Mouse (Mus musculus) megakaryocyte progenitor cell, adult 5-6 weeks (primary cell): ENCODE data around the gene Trim13. TPM values are rescaled to one million over a fixed set of nuclear protein-coding genes. Genes with fewer than 3 reads are reported as not detected.
"Not testable (repeated sequence)": the region's sequence is repeated elsewhere in the genome, so short reads cannot be mapped to it uniquely, and the experiment has no call there.

Source experiments
- ATAC-seq: replicated peaks from 2 replicates; pipeline ENCODE4 v1.8.0; 2016; ENCODE audit warnings: mild to moderate bottlenecking, moderate TSS enrichment, inconsistent platforms; ENCODE audit not compliant: poor library complexity
- total RNA-seq, 2 experiments: library from RNA; stranded (forward) in 1 of 2; stranded (reverse) in 1 of 2; fragments of 157-497, 149-512 nt in 1 of 2; fragments of 200-1000 nt in 1 of 2; gene quantifications; 2 replicates each; pipeline versions ENCODE4 v1.2.3 to v1.2.4; 2015 to 2017

Gene Trim13
- total RNA-seq (2015), result 12.7 and 14.0 TPM in 2 replicates
- 13.0 and 14.2 TPM in 2 replicates for total RNA-seq (2017)

- peak; percentile 61 for ATAC-seq
Measured at GRCm38 (mm10) chr14:61597968-61598367, at the start of gene Trim13. Trim13 (plus strand) TSS chr14:61598247.

GRCm38 (mm10) chr14:61548614-61549013, 49.4 kb upstream of the Trim13 start:
- no peak for ATAC-seq

GRCm38 (mm10) chr14:61555931-61556288, 42.1 kb upstream of the Trim13 start:
- ATAC-seq, result no peak

GRCm38 (mm10) chr14:61556289-61557147, 41.5 kb upstream of the Trim13 start, which contains the start of gene Spryd7:
Spryd7 (minus strand) TSS chr14:61556886.
- ATAC-seq, result peak; percentile 91

GRCm38 (mm10) chr14:61558901-61559300, 39.1 kb upstream of the Trim13 start:
- no peak for ATAC-seq

- ATAC-seq, result no peak
Measured at GRCm38 (mm10) chr14:61559856-61560255, 38.2 kb upstream of the Trim13 start.

- ATAC-seq, result not testable (repeated sequence)
Measured at GRCm38 (mm10) chr14:61566211-61566610, 31.8 kb upstream of the Trim13 start.

- no peak for ATAC-seq
Measured at GRCm38 (mm10) chr14:61569344-61569743, 28.7 kb upstream of the Trim13 start.

GRCm38 (mm10) chr14:61571366-61571765, 26.7 kb upstream of the Trim13 start:
- peak; percentile 92 for ATAC-seq

GRCm38 (mm10) chr14:61572131-61572530, 25.9 kb upstream of the Trim13 start:
- no peak for ATAC-seq

GRCm38 (mm10) chr14:61575066-61575465, 23.0 kb upstream of the Trim13 start:
- ATAC-seq, result no peak

- no peak for ATAC-seq
Measured at GRCm38 (mm10) chr14:61575941-61576340, 22.1 kb upstream of the Trim13 start.

GRCm38 (mm10) chr14:61589288-61590065, 8.6 kb upstream of the Trim13 start:
- ATAC-seq, result peak; percentile 97

GRCm38 (mm10) chr14:61596719-61597426, 1.2 kb upstream of the Trim13 start:
- ATAC-seq, result no peak

- peak; percentile 97 for ATAC-seq
Measured at GRCm38 (mm10) chr14:61599057-61599806, 1.2 kb downstream of the Trim13 start.

GRCm38 (mm10) chr14:61601348-61601747, 3.3 kb downstream of the Trim13 start:
- no peak for ATAC-seq

- ATAC-seq, result no peak
Measured at GRCm38 (mm10) chr14:61603069-61603755, 5.2 kb downstream of the Trim13 start.

- no peak for ATAC-seq
Measured at GRCm38 (mm10) chr14:61604081-61604480, 6.0 kb downstream of the Trim13 start.

- ATAC-seq, result not testable (repeated sequence)
Measured at GRCm38 (mm10) chr14:61606088-61606487, 8.0 kb downstream of the Trim13 start.

- no peak for ATAC-seq
Measured at GRCm38 (mm10) chr14:61607157-61607556, 9.1 kb downstream of the Trim13 start, which contains the start of gene Kcnrg. Kcnrg (plus strand) TSS chr14:61607457.
